Mouse (Mus musculus): ENCODE results near the gene Fam69b.
A peak's percentile ranks its signal among the peaks of the same experiment; 100 is the strongest.

Gene Fam69b

GRCm38 (mm10) chr2:26598462-26598861 is 29.8 kb upstream of the Fam69b start:
- DNase-seq (ENCODE audit: low spot score), result no peak

GRCm38 (mm10) chr2:26599965-26600364 is 28.3 kb upstream of the Fam69b start:
- no peak for DNase-seq (ENCODE audit: low spot score)

GRCm38 (mm10) chr2:26600664-26601063 is 27.6 kb upstream of the Fam69b start:
- DNase-seq (ENCODE audit: low spot score), result no peak

GRCm38 (mm10) chr2:26601595-26601994 is 26.7 kb upstream of the Fam69b start:
- no peak for DNase-seq (ENCODE audit: low spot score)

- no peak for DNase-seq (ENCODE audit: low spot score)
These were observed 25.6 kb upstream of the Fam69b start for GRCm38 (mm10) chr2:26602631-26603030.

- no peak for DNase-seq (ENCODE audit: low spot score)
These were observed 25.1 kb upstream of the Fam69b start for GRCm38 (mm10) chr2:26603159-26603558.

GRCm38 (mm10) chr2:26603720-26604671 is 24.3 kb upstream of the Fam69b start, which contains the start of gene Agpat2:
TSS of gene Agpat2 (minus strand) at chr2:26604417.
- DNase-seq (ENCODE audit: low spot score), result peak; percentile 54

GRCm38 (mm10) chr2:26605331-26605730 is 22.9 kb upstream of the Fam69b start:
- DNase-seq (ENCODE audit: low spot score), result no peak

- DNase-seq (ENCODE audit: low spot score), result no peak
These were observed 21.7 kb upstream of the Fam69b start for GRCm38 (mm10) chr2:26606579-26606978.

- no peak for DNase-seq (ENCODE audit: low spot score)
These were observed 21.0 kb upstream of the Fam69b start for GRCm38 (mm10) chr2:26607056-26607910.

- DNase-seq (ENCODE audit: low spot score), result no peak
These were observed 19.5 kb upstream of the Fam69b start for GRCm38 (mm10) chr2:26608781-26609180.

GRCm38 (mm10) chr2:26609261-26609661 is 19.0 kb upstream of the Fam69b start:
- no peak for DNase-seq (ENCODE audit: low spot score)

- DNase-seq (ENCODE audit: low spot score), result no peak
These were observed 17.7 kb upstream of the Fam69b start for GRCm38 (mm10) chr2:26610526-26610925.

- DNase-seq (ENCODE audit: low spot score), result no peak
These were observed 17.2 kb upstream of the Fam69b start for GRCm38 (mm10) chr2:26611054-26611453.

- no peak for DNase-seq (ENCODE audit: low spot score)
These were observed 16.4 kb upstream of the Fam69b start for GRCm38 (mm10) chr2:26611896-26612295.

GRCm38 (mm10) chr2:26614903-26615302 is 13.4 kb upstream of the Fam69b start:
- no peak for DNase-seq (ENCODE audit: low spot score)

GRCm38 (mm10) chr2:26615459-26616124 is 12.7 kb upstream of the Fam69b start:
- DNase-seq (ENCODE audit: low spot score), result no peak

GRCm38 (mm10) chr2:26617331-26617730 is 10.9 kb upstream of the Fam69b start:
- DNase-seq (ENCODE audit: low spot score), result no peak

- DNase-seq (ENCODE audit: low spot score), result no peak
These were observed 10.3 kb upstream of the Fam69b start for GRCm38 (mm10) chr2:26617928-26618327.

- no peak for DNase-seq (ENCODE audit: low spot score)
These were observed 7.0 kb upstream of the Fam69b start for GRCm38 (mm10) chr2:26621246-26621645.

- no peak for DNase-seq (ENCODE audit: low spot score)
These were observed 5.3 kb upstream of the Fam69b start for GRCm38 (mm10) chr2:26622984-26623383.

GRCm38 (mm10) chr2:26625419-26625818 is 2.8 kb upstream of the Fam69b start:
- DNase-seq (ENCODE audit: low spot score), result no peak
